Mouse (Mus musculus): ENCODE data around the gene Ctsz.
A peak's percentile ranks its signal among the peaks of the same experiment; 100 is the strongest.

The Ctsz gene

GRCm38 (mm10) chr2:174438737-174439449, at the start of gene Ctsz:
Ctsz (minus strand) TSS chr2:174439039.
- peak; percentile 88 for DNase-seq (ENCODE audit: low read depth, low spot score)

- no peak for DNase-seq (ENCODE audit: low read depth, low spot score)
These were observed 48.2 kb upstream of the Ctsz start for GRCm38 (mm10) chr2:174487005-174487404.

DNA sequence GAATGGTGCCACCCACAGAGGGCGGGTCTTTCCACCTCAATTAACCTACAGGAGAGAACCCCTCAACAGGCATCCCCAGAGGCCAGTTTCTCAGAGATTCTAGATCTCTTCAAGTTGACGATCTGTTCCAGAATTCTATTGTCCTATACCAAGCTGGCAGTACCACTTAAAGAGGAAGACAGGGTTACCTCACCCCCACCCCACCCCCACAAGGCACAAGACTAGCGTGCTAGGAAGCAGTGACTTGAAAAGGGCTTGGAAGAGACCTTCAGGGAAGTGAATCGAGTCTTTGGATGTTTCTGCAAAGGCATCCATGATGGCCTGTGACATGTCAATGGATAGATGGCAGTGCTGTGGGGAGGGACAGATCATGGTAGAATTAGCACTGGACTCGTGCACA, 39.9 kb upstream of the Ctsz start:
- no peak for DNase-seq (ENCODE audit: low read depth, low spot score)

- no peak for DNase-seq (ENCODE audit: low read depth, low spot score)
These were observed 38.9 kb upstream of the Ctsz start for GRCm38 (mm10) chr2:174477543-174478319.

DNA sequence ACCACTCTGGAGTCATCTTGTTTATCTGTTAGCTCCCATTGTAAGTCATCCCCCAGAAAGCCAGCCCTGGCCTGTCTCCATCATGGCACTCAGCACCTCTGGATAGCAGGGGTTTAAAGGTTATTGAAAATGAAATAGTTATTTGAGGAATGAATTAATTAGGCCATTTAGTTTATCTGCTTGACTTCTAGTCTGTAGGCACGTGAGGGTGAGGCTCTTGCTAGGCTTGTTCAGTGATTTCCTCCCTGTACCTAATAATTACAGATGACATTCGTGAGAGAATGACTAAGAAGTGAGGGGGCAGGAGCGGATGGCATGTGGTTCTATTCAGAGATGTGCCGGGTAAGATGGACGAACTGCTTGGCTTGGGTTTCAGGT, 34.7 kb upstream of the Ctsz start:
- no peak for DNase-seq (ENCODE audit: low read depth, low spot score)

- DNase-seq (ENCODE audit: low read depth, low spot score) = peak; percentile 100
These were observed 34.1 kb upstream of the Ctsz start, which contains the start of gene Prelid3b for GRCm38 (mm10) chr2:174472818-174473549. Prelid3b (minus strand) TSS chr2:174473081.

- no peak for DNase-seq (ENCODE audit: low read depth, low spot score)
These were observed 33.6 kb upstream of the Ctsz start for GRCm38 (mm10) chr2:174472407-174472806.

DNA sequence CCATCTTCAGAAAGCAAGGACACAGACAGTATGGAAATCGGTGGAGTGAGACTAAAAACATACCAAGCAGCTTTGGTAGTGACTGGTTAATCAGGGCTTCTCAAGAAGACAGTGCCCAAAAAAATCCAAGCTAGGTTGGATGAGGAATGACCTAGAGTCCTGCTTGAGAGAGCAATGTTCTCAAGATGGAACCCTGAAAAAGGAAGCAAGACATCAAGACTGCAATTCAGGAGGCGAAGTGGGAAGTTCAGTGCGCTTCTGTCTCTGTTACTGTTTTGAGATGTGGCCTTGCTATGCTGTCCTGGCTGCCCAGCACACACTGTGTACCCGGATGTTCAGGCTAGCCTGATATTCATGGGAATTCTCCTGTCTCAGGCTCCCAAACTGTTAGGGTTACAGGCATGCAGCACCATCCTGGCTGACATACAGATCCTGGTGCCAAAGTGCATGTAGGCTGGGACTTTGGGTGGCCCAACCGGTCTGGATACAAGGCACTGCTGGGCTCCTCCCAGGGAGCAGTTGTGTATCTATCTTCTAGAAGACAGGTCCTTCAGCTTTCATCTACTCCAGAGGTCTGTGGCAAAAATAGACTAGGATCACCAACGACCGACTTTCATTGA, 32.1 kb upstream of the Ctsz start:
- no peak for DNase-seq (ENCODE audit: low read depth, low spot score)

GRCm38 (mm10) chr2:174470333-174470732, 31.5 kb upstream of the Ctsz start:
- no peak for DNase-seq (ENCODE audit: low read depth, low spot score)

DNA sequence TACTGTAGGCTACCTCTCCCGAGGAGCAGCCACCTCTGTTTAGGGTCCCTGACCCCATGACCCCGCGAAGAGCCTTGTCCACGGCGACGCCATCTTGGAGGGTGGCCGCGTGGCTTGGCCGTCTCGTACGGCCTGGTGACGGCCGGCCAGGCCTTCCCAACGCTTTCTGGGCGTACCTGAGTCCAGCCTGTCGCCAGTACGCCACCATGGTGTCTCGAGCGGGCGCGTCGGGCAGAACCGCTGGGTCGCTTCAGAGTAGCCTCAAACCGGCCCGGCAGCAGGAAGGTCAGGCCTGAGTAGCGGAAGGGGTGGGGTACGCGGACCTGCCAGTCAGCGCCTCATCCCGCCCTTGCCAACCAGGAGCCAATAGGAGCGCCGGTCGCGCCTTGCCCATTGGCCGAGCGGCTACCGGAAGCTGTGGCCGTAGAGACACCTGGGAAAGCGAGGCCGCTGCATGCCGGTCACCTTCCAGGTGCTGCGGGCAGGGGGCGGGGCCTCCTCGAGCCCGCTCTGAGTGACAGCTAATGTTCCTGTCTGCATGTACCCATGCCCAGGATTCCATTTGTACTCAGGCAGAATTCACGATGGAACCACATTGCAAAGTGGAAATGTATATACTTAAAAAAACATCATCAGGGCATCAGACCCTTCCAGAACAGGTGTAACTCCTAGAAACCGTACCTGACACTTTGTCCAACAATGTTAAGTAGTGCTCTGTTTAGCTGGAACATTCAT, 25.1 kb upstream of the Ctsz start, which contains the start of gene Atp5e:
Atp5e (minus strand) TSS at position 317 of the 735 bp plus-strand sequence.
- DNase-seq (ENCODE audit: low read depth, low spot score) = peak; percentile 96

- no peak for DNase-seq (ENCODE audit: low read depth, low spot score)
These were observed 24.5 kb upstream of the Ctsz start for GRCm38 (mm10) chr2:174463370-174463769.

DNA sequence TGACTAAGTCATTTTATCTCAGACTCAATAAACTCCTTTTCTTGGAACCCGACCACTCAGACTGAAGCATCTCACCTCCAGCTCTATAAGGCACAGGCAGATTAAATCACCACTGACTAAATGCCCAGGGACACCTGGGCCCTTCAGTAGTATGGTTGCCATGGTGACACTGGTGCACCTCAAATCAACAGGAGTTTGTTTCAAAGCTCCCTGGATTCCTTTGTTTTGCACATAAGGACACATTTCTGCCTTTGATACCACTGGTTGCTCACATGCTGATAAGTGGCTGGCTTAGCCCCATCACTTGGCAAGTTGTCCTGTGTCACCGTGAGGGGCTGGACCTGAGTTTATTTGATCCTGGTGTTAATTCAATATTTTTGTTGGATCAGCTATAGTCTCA, 20.5 kb upstream of the Ctsz start:
- DNase-seq (ENCODE audit: low read depth, low spot score) = no peak

GRCm38 (mm10) chr2:174453681-174454080, 14.8 kb upstream of the Ctsz start:
- no peak for DNase-seq (ENCODE audit: low read depth, low spot score)

DNA sequence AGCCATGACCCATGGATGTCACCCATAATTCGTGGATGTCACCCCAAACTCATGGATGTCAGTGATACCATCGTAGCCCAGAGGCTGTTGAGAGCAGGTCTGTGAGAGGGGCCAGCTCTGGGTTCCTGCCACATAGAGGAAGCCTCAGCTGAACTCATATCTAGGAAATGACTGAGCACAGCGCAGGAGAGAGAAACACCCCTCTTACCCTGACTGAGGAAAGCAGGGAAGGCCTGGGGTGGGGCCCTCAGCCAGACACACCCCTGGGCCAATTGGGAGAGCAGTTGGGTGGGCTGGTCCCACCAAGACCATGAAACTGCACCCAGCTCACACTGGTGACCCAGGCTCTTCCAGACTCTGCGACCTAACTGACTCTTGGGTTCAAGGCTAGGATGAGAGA, 11.5 kb upstream of the Ctsz start, which contains the start of gene Tubb1:
Tubb1 (plus strand) TSS at position 343 of the 400 bp plus-strand sequence.
- no peak for DNase-seq (ENCODE audit: low read depth, low spot score)

DNA sequence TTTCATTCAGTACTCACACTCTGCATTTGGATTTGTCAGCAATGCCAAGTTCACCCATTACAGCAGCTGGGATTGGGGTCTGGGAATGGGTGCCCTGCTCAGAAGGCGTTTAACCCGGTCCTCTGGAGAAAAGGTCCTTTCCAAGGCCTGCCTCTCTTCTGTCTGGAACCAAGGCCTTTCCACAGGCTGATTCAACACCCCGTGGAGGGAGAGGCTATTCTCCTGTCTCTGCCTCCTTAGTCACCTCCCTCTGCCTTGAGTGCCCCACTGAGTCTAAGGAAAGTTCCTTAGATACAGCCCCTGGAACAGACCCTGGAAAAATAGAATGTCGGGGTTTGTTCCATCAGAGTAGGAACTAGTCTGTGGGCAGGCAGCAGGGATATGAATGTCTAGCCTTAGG, 9.6 kb upstream of the Ctsz start:
- no peak for DNase-seq (ENCODE audit: low read depth, low spot score)

GRCm38 (mm10) chr2:174446905-174447304, 8.1 kb upstream of the Ctsz start:
- DNase-seq (ENCODE audit: low read depth, low spot score) = no peak

GRCm38 (mm10) chr2:174446492-174446891, 7.7 kb upstream of the Ctsz start:
- no peak for DNase-seq (ENCODE audit: low read depth, low spot score)

DNA sequence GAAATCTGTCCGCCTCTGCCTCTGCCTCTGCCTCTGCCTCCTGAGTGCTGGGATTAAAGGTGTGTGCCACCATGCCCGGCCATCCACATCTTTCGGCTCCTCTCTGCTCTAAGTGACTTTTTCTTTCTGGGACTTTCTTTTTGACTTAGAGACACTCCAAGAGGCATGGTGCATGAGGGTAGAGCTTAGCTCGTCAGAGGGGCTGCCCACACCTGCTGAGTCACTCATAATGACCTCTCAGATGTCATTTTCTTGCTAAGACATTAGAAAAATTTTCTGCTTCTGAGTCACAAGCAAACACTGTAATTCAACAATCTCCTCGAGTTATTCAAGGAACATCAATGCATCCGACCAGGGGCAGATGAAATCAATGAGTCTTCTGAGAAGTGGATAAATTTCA, 6.2 kb upstream of the Ctsz start:
- DNase-seq (ENCODE audit: low read depth, low spot score) = no peak

- peak; percentile 51 for DNase-seq (ENCODE audit: low read depth, low spot score)
These were observed 5.5 kb upstream of the Ctsz start for GRCm38 (mm10) chr2:174444359-174444758.

DNA sequence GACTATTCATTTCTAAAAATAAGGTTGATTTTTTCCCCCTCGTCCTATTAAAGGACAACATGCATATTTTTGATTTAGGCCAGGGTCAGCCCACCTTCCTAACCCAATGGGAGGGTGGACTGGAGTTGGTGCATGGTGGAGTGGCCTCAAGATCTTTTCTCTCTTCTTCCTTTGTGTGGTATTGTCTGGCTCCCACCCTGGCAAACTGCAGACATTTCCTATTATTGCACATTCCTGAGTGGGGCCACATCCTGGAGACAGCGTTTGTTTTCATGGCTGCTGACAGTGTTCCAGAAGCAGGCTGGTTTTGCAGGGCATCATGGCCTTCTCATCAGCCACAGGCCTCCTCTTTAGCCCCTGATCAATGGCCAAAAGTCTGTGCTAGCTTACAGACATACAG, 4.2 kb upstream of the Ctsz start:
- DNase-seq (ENCODE audit: low read depth, low spot score) = no peak

DNA sequence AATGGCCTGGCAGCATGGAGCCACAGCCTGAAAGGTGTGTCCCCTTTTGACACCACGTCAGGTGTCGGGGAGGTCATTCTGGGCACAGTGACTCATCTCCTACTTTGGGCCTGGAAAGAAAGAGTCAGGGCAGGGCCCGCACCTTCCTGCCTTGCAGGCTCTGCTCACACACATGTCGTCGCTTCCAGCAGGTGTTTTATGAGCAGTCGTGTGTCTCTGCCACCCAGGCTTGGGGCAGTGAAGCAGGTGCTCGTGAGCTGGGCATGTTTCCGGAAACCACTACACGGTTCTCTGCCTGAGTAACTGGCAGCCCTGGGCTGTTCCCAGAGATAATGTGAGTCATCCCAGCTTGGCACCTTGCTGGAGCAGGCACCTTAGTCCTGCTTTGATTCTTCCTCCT, 3.6 kb upstream of the Ctsz start:
- peak; percentile 87 for DNase-seq (ENCODE audit: low read depth, low spot score)
